Mouse (Mus musculus): ENCODE data around the gene Ppp2r5e.
A peak's percentile ranks its signal among the peaks of the same experiment; 100 is the strongest.

The Ppp2r5e gene

DNA sequence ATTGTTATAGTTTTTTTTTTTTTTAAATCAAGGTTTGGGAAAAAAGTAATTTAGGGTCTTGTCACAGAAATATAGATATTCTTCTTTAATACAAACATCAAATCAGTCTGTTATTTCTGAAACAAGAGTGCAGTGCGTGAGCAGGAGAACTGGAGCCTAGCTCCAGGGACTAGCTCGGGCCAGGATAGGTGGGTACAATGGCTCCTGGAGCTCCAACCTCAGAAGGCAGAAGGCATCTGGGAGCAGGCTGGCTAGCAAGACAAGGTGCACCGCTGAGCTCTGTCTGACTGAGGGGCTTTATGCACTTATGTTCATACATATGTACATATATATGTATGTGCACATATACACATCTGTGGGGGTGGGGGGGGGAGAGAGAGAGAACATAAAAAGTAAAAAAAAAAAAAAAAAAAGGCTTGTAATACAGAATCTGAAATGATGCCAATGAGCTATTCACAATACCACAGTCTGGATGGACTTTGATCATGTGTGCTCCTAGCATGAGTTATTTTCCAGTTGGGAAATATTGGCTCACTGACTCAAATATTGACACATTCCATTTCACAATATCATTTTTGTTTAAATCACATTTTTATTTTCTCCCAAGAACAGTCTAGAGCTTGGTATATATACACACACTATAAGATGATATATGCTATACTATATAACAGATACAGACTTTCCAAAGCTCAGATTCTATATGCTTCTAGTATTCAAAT is 109.3 kb downstream of the Ppp2r5e start:
- no peak for DNase-seq (ENCODE audit: low read depth, low spot score)

DNA sequence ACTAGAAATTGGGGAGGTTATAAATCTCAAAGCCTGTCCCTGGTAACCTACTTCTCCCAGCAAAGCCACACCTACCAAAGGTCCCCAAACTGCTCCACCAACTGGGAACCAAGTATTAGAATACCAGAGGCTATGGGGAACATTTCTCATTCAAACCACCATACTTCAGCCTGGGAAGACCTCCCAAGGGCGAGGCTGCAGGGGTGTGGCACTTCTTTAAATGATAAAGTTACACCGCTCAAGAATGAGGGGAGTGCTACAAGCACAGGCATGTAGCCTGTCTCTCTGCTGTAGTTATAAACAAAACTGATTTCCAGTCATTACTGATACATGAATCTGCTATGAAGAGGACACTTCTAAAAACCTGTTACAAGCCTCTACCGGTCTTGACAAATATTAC is 113.3 kb downstream of the Ppp2r5e start:
- no peak for DNase-seq (ENCODE audit: low read depth, low spot score)

GRCm38 (mm10) chr12:75482015-75482414 is 114.0 kb downstream of the Ppp2r5e start:
- DNase-seq (ENCODE audit: low read depth, low spot score): no peak

DNA sequence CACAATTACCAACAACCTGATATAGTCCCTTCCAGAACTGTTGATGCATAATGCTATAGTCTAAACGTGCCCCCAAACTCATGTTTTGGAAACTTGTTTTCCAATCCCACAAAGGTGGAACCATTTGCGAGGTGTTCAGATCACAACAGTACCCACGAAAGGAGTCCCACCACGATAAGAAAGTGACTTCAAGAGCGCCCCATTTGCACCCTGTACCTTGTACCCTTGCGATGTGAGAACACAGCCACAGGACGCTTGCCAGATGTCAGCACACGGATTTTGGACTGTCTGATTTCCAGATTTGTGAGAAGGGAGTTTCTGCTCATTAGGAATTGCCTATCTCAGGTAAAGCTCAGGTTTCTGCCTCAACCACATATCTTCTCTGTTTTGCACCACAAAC is 116.0 kb downstream of the Ppp2r5e start:
- DNase-seq (ENCODE audit: low read depth, low spot score): no peak

- DNase-seq (ENCODE audit: low read depth, low spot score): no peak
These were observed 116.6 kb downstream of the Ppp2r5e start for GRCm38 (mm10) chr12:75479375-75479898.

DNA sequence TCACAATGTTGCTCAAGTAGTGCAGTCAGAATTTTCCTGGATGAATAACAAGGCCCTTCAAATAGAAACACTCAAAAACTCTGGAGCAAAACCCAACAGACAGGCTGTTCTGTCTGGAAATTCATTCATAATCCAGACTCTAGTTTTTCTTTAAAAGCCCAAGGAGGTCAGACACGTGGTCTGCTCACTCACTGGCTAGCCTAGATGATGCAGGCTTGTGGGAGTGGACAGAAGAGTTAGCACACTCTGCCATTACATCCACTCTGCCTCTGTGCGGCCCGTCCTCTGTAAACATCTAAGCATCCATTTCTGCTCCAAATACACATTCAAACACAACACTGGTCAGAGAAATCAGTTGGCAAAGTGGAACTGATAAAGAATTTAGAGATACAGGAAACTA is 117.4 kb downstream of the Ppp2r5e start:
- no peak for DNase-seq (ENCODE audit: low read depth, low spot score)

DNA sequence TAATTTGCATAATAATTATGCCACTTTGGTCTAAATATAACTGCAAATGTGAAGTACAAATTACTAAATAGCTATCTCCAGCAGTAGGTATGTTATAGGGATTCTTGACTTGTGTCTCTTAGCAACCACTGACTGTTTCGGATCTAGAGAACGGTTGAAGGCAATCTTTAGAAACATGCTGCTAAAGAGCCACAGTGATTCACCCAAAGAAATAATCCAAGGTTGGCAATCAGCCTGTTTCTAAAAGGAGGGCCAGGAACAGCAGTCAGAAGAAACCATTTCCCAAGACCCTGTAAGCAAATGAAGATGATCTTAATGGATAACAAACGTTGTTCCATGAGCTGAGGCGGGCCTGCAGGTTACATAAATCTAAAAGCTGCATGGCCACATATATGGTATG is 117.9 kb downstream of the Ppp2r5e start:
- DNase-seq (ENCODE audit: low read depth, low spot score): no peak

GRCm38 (mm10) chr12:75473021-75473420 is 123.0 kb downstream of the Ppp2r5e start:
- DNase-seq (ENCODE audit: low read depth, low spot score): no peak

DNA sequence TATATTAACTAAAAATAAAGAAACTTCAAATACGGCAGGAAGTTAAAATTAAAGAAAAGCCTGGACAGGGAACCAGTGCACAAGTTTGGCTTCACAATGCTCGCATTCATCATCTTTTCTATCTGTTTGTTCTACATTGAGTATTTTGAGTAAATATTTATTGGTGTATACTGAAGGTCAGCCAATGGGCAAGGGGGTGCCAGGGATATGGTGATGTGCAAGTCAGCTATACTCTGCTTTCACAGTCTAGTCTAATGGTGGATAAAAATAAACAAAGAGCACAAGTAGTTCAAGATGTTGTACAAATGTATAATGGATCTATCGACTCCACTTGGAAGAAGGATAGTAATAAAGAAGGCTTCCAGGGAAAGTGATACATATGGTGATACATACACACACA is 123.9 kb downstream of the Ppp2r5e start:
- no peak for DNase-seq (ENCODE audit: low read depth, low spot score)

GRCm38 (mm10) chr12:75467814-75468213 is 128.2 kb downstream of the Ppp2r5e start:
- no peak for DNase-seq (ENCODE audit: low read depth, low spot score)

GRCm38 (mm10) chr12:75467127-75467526 is 128.9 kb downstream of the Ppp2r5e start:
- DNase-seq (ENCODE audit: low read depth, low spot score): no peak

DNA sequence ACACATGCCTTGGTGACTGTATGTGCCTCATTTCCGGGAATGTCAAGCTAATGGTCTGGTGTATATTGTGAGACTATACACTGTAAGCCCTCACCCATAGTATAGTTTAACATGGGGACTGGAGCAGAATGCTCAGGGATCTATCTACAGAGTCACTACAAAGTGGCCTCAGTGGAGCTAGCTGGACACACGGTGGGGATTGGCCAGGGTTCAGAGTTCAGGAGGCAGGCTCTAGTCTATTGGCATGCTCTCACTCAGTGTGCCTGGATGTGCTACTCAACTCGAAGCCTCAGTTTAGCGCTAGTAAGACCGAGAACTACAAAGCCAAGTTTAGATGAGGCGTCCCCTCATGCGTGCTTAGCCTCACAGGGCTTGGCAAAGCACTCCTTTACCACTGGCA is 129.8 kb downstream of the Ppp2r5e start:
- no peak for DNase-seq (ENCODE audit: low read depth, low spot score)

GRCm38 (mm10) chr12:75464016-75464769 is 131.9 kb downstream of the Ppp2r5e start:
- DNase-seq (ENCODE audit: low read depth, low spot score): no peak

- no peak for DNase-seq (ENCODE audit: low read depth, low spot score)
These were observed 135.5 kb downstream of the Ppp2r5e start for GRCm38 (mm10) chr12:75460561-75460960.

- DNase-seq (ENCODE audit: low read depth, low spot score): no peak
These were observed 136.4 kb downstream of the Ppp2r5e start for GRCm38 (mm10) chr12:75459656-75460055.

DNA sequence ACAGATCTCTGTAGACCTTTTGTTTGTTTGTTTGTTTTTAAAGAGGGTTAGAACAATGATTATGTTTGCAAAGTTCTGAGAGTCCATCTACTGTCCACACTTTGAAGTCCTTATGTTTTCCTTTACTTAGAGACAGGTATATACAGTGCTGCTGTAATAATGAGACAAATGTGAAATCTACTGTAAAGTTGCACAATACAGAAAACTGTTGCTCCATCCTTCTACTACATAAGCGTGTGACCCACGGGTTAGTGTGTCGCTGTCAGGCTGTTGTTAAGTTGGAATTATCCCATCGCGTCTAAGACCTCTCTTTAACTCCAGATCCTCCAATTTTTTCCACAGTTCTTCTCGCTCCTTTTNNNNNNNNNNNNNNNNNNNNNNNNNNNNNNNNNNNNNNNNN is 142.6 kb downstream of the Ppp2r5e start:
- no peak for DNase-seq (ENCODE audit: low read depth, low spot score)

DNA sequence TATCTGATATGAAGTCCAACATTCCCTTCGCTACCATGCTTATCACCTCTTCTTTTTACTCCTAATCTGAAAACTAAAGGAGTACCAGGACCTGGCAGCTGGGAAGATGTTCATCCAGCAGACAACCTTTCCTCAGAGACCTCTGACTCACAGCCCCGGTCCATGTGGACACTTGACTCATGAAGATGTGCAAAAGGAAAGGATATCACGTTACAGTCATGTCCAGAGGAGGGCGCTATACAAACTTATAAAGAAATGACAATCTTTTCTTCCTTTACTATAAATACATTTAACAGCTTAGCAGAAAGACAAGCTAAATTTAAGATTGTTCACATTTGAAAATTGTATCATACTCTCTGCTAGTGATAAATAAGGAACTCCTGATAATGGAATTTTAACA is 143.0 kb downstream of the Ppp2r5e start:
- DNase-seq (ENCODE audit: low read depth, low spot score): no peak

- no peak for DNase-seq (ENCODE audit: low read depth, low spot score)
These were observed 145.5 kb downstream of the Ppp2r5e start for GRCm38 (mm10) chr12:75450592-75450991.

DNA sequence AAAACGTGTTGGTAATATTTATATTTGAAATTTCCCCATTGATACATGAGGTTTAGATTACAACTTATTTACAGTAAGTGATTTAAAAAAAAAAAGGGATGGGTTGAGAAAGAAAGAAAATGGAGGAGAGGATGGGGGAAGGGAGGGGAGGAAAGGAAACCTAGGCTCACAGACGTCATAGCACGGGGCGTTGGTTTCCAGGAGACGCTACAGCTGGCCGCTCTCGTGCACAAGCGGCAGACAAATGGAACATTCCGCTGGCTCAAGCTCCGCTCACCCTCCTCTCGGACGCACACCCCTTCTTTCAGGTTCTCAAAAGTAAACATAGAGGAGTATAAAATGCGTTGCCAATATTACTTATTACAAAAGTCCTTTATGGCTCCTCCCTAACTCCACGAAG is 146.0 kb downstream of the Ppp2r5e start:
- DNase-seq (ENCODE audit: low read depth, low spot score): no peak

DNA sequence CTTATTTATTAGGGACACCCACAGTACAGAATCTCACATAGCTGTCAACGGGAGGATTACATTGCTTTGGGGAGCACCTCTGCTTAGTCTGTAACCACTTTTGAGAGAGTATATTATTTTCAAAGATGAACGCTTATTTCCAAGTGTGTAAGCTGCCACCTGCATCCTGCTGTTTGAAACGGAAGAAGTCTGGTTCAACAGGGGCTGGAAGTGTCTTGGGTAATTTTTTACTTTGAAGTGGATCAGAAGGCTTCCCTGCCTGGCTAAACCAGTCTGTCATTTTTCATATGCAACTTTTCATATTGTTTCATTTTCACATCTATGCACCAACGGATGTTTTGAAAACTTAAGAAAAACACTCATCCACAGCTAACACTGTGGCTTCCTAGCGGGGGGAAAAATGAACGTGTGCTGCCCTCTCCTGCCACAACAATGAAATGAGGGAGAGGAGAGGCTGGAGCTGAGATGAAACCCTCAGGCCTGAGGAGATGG is 146.5 kb downstream of the Ppp2r5e start:
- DNase-seq (ENCODE audit: low read depth, low spot score): no peak

DNA sequence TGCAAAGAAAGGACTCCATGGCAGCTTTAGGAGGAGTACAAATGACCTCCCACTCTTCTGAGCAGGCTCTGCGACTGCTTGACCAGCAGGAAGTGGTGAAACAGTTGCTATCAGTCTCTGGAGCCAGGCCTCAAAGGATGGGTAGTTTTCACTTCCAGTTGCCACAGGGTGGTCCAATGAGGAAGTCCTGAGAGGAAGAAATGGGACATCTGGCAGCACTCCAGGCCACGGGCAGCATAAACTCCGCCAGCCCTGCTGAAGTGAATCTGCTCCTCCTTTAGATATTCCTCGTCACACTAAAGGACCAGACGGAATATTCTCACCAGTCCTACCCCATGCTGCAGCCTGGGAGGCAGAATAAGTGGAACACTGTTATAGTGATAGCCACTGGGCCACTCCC is 147.1 kb downstream of the Ppp2r5e start:
- no peak for DNase-seq (ENCODE audit: low read depth, low spot score)

- DNase-seq (ENCODE audit: low read depth, low spot score): no peak
These were observed 149.8 kb downstream of the Ppp2r5e start for GRCm38 (mm10) chr12:75446245-75446644.

GRCm38 (mm10) chr12:75432400-75432799 is 163.6 kb downstream of the Ppp2r5e start:
- peak; percentile 22 for DNase-seq (ENCODE audit: low read depth, low spot score)
